Mouse (Mus musculus): ENCODE results near the gene Gamt. TPM values are rescaled to one million over a fixed set of nuclear protein-coding genes. Genes with fewer than 3 reads are reported as not detected.
"Not testable (repeated sequence)": the region's sequence is repeated elsewhere in the genome, so short reads cannot be mapped to it uniquely, and the experiment has no call there.

The Gamt gene
- polyA plus RNA-seq, 1 experiment from 2014 or later = 33.0 TPM

DNA sequence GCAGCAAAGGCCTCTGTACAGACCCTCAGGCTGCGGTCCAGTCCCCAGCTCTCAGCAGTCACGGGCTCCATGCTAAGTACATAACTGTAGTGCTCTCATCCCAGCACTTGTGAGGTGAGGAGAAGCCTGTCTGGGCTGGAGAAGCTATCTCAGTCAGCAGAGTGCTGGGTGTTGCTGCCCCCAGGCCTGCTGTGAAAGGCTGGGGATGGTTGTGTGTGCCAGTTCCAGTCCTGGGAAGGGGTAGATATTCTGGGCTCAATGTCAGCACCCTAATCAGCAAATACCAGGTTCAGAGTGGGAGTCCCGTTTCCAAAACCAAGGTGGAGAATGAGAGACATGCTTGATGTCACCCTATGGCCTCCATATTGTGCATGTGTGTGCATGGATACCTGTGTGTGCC is 18.2 kb downstream of the Gamt start:
- H3K27ac ChIP-seq (replicated peaks) = no peak overlapping the region
- H3K4me2 ChIP-seq = no peak overlapping the region
- 96% methylated on average over 3 of the region's 3 CpGs for WGBS
- peaks cover 69% of the 10 kb centered on the region for H3K36me3 ChIP-seq
- peaks cover 6% of the 10 kb centered on the region for H3K4me1 ChIP-seq (replicated peaks)
- H3K27me3 ChIP-seq = no peaks in the 10 kb centered on the region
- H3K4me3 ChIP-seq = no peak overlapping the region
- no peaks in the 10 kb centered on the region for H3K9me3 ChIP-seq
- H3K9ac ChIP-seq = 0 out of 2 replicates have a peak overlapping the region, but pooled peaks have one; percentile 17
- no peak for ATAC-seq (ENCODE audit: low read depth)

DNA sequence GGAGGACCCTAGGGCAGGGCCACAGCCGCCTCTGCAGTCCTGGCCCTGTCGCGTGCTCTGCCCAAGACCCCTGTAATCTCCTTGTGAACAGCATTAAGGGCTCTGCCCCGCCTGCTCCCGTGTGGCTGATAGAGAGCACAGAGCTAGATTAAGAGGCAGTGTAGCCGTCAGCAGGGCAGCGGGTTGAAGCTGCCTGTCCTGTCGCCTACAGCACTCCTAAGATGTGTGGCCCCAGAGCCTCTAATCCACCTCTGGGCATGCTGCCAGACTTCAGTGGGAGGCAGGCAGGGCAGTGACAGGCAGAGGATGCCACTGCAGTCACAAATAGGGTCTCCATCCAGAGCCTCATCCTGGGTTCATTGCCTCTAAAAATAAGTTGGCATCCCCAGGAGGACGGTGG is 18.7 kb downstream of the Gamt start:
- Histone ChIP-seq H3K9ac (peak overlapping the region; percentile 17; the same call in 1 of the 2 replicates), H3K4me2 (no peak overlapping the region), H3K4me1 (replicated peaks) (peaks cover 6% of the 10 kb centered on the region), H3K27me3 (no peaks in the 10 kb centered on the region), H3K9me3 (no peaks in the 10 kb centered on the region), H3K4me3 (no peak overlapping the region), H3K36me3 (peaks cover 74% of the 10 kb centered on the region), H3K27ac (replicated peaks) (0 out of 2 replicates have a peak overlapping the region, but pooled peaks have one; percentile 3)
- 74% methylated on average over 9 of the region's 9 CpGs for WGBS
- ATAC-seq (ENCODE audit: low read depth) = no peak

DNA sequence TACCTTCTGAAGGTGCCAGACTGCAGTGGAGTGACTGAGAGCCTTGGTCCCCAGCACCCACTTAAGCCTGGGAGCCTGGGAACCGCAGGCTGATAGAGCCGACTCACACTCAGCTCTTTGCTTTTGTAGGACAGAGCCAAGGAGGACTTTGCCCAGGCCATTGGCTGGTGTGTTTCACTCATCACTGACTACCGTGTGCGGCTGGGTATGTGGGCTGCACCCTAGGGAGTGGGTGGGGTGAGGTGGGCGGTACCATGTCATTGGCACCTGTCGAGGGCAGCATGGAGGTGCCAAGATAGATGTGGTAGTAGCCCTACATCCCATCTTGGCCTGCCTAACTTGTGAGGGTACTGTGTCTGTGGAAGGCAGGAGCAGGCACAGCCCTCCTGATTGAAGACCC is 21.0 kb downstream of the Gamt start:
- WGBS = 93% methylated on average over 6 of the region's 6 CpGs
- H3K4me3 ChIP-seq = no peak overlapping the region
- no peaks in the 10 kb centered on the region; the same call in 1 of the 2 replicates for H3K4me1 ChIP-seq (replicated peaks)
- no peaks in the 10 kb centered on the region for H3K27me3 ChIP-seq
- H3K9ac ChIP-seq = no peak overlapping the region
- ATAC-seq (ENCODE audit: low read depth) = no peak
- peaks cover 97% of the 10 kb centered on the region for H3K36me3 ChIP-seq
- H3K9me3 ChIP-seq = no peaks in the 10 kb centered on the region
- H3K27ac ChIP-seq (replicated peaks) = no peak overlapping the region
- H3K4me2 ChIP-seq = no peak overlapping the region

DNA sequence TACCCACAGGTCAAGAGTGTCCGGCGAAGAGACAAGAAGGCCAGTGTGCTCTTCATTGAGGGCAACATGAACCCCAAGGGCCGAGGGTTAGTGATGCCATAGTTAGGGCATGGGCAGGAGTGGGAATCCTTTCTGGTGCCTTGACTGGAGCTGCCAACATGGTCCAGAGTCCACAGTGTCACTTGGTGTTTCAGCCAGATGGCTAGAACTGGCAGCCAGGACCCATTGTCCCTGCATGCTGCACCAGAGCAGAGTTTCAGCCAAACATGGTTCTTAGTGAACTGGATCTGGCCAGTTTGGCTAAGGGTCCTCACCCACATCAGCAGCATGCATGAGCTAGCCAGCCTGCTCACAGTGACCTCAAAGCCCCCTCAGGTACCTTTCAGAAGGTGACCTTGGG is 22.5 kb downstream of the Gamt start:
- WGBS = 85% methylated on average over 3 of the region's 3 CpGs
- Histone ChIP-seq H3K27ac (replicated peaks) (no peak overlapping the region), H3K4me2 (no peak overlapping the region), H3K4me3 (no peak overlapping the region), H3K36me3 (peaks cover 100% of the 10 kb centered on the region), H3K4me1 (replicated peaks) (peaks cover 3% of the 10 kb centered on the region), H3K9ac (no peak overlapping the region), H3K9me3 (no peaks in the 10 kb centered on the region), H3K27me3 (no peaks in the 10 kb centered on the region)
- ATAC-seq (ENCODE audit: low read depth) = no peak

DNA sequence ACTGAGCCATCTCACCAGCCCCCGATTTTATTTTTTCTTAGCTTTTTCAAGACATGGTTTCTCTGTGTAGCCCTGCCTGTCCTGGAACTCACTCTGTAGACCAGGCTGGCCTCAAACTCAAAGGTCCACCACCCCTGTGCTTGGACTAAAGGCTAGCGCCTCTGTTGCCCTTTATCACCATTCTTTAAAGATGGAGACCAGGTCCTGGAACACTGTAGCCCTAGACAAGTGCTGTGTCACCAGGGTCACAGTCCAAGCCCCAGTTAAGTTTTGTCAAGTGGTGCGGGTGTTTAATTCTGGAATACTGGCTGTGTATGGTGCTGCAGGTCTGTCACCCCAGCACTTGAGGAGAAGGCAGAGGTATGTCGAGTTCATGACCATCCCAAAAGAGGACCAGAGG is 23.8 kb downstream of the Gamt start:
- no peak for ATAC-seq (ENCODE audit: low read depth)
- H3K9ac ChIP-seq = no peak overlapping the region
- no peak overlapping the region for H3K27ac ChIP-seq (replicated peaks)
- no peaks in the 10 kb centered on the region for H3K9me3 ChIP-seq
- no peak overlapping the region for H3K4me3 ChIP-seq
- H3K36me3 ChIP-seq = peaks cover 100% of the 10 kb centered on the region
- no peak overlapping the region for H3K4me2 ChIP-seq
- WGBS = 88% methylated on average over 4 of the region's 4 CpGs
- H3K4me1 ChIP-seq (replicated peaks) = peaks cover 15% of the 10 kb centered on the region
- H3K27me3 ChIP-seq = no peaks in the 10 kb centered on the region

DNA sequence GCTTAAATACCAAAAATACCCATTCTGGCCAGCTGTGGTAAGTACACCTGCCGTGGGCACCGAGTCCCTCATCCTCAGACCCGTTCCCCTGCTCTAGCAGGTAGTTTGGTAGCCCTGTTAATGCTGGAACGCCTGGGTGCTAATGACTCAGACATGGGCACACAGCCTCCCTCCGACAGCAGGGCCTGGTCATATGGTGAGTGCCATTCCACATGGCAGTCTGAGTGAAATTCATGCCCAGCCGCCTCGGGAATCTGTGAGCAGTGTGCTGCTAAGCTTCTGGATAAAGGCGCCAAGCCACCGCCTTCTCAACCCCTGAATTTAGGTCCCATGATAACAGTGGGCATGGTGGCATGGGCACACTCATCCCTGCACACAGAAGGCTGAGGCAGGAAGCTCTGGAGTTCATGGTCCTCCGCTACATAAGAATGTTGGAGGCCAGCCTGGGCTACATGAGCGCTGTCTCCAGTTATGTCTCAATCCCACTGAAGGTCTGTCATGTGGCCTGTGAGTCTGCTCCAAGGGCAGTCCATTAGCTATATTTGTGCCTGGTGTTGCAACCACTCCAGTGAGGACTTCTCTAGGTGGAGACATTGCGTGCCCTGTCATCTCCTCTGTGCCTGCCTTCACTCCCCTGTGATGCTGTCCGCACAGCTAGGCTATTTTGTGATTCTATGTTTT is 24.5 kb downstream of the Gamt start:
- no peaks in the 10 kb centered on the region for H3K9me3 ChIP-seq
- no peak overlapping the region for H3K4me2 ChIP-seq
- peaks cover 15% of the 10 kb centered on the region for H3K4me1 ChIP-seq (replicated peaks)
- peaks cover 100% of the 10 kb centered on the region for H3K36me3 ChIP-seq
- no peak overlapping the region for H3K27ac ChIP-seq (replicated peaks)
- no peaks in the 10 kb centered on the region for H3K27me3 ChIP-seq
- H3K4me3 ChIP-seq = no peak overlapping the region
- no peak for ATAC-seq (ENCODE audit: low read depth)
- no peak overlapping the region for H3K9ac ChIP-seq
- 95% methylated on average over 13 of the region's 13 CpGs for WGBS

DNA sequence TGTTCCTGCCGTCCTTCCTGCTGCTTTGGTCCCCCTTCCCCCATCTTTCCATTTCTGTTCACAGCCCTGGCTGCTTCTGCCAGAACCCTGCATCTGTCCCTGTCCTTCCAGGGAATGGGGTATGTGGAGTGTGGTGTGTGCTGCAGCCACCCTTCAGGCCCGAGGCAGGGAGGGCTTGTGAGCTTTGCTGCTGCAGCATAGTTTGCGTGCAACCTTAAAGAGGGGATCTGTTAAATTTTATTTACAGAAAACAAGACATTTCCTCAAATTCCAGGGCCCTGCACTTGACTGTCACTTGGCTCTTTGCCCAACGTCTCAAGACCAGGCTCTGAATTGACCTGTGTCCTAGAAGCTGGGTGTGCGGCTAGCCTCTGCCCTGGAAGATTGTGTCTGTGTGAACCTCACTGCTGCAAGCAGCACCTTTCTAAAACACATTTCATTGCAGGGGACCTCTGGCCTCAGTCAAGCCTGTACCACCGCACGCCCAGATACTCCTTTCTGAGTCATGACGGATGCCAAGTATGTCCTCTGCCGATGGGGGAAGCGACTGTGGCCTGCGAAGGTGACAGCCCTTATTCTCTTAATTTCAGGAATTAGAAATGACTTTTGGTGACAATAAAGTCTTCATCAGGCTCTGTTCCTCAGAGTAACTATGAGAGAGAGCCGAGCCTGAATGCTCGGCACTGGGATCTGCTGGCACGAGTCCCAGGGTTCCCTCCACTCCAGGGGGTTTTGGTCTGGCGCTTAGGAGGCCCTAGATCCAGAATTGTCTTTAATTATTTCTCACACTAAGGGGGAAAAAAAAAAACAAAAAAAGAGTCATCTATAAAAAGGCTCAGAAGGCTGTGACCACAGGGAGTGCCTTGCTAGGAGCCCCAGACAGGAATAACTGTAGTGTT is 32.7 kb downstream of the Gamt start:
- Histone ChIP-seq H3K4me2 (peak overlapping the region; percentile 94), H3K27me3 (no peaks in the 10 kb centered on the region), H3K9me3 (no peaks in the 10 kb centered on the region), H3K36me3 (peaks cover 33% of the 10 kb centered on the region), H3K27ac (replicated peaks) (peak overlapping the region; percentile 96), H3K9ac (peak overlapping the region; percentile 97), H3K4me1 (replicated peaks) (peaks cover 59% of the 10 kb centered on the region), H3K4me3 (peak overlapping the region; percentile 83)
- no peak for ATAC-seq (ENCODE audit: low read depth)
- WGBS = 45% methylated on average over 15 of the region's 15 CpGs

DNA sequence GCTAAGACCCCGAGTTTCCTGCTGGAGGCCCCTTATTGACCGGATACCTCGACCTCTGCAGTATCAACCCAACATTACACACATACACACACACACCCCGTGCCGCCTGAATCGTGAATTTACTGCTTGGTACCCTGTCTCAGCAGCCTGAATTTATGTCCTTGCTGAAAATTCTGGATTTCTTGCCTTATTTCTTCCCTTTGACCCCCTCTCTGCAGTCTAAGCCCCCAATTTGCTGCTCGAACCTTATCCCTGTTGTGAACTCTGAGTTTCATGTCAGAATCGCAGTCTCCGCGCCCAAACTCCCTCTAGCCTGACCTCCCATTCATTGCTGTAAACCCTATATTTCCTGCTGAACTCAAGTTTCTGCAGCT is 33.7 kb downstream of the Gamt start:
- Histone ChIP-seq H3K9ac (peak overlapping the region; percentile 97), H3K27me3 (no peaks in the 10 kb centered on the region), H3K4me3 (peak overlapping the region; percentile 83), H3K9me3 (no peaks in the 10 kb centered on the region), H3K4me1 (replicated peaks) (peaks cover 49% of the 10 kb centered on the region), H3K36me3 (peaks cover 23% of the 10 kb centered on the region), H3K27ac (replicated peaks) (peak overlapping the region; percentile 96), H3K4me2 (peak overlapping the region; percentile 94)
- peak; percentile 25 for ATAC-seq (ENCODE audit: low read depth)
- WGBS = 5% methylated on average over 10 of the region's 10 CpGs

DNA sequence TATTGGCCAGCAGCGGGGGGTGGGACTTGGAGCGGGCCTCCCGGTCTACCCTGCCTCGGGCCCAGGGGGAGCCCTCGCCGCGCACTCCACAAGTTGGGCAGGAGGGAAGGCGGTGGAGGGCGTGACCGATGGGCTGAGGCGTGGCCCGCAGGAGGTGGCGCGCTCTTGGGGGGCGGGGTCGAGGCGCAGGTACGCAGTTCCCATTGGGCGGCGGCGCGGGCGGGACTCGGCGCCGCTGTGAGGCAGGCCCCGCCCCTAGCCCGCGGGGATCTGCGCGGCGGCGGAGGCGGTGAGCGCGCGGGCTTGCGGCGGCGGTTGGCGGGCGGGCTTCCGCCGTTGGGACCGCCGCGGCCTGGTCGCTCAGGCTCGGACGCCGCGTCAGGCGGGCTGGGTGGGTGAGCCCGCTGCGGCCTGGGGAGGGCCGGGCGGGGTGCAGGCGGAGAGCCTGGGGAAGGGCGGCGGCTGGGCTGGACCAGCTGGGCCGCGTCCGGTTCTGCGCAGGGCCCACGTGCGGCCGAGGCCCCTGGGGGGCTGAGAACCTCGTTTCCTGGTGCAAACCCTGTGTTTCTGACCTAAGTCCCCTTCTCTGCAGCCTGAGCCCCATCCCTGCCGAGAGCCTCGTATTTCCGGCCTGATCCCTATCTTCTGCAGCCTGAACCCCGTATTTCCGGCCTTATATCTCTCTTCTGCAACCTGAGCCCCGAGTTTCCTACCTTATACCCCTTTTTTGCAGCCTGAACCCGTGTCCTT is 34.2 kb downstream of the Gamt start, which contains the start of gene Mum1:
Gene Mum1, plus strand, starts transcription at position 19 of the 750 bp plus-strand sequence.
- ATAC-seq (ENCODE audit: low read depth) = peak; percentile 97
- WGBS = under 1% methylated on average over 65 of the region's 75 CpGs
- Histone ChIP-seq H3K9me3 (no peaks in the 10 kb centered on the region), H3K27me3 (no peaks in the 10 kb centered on the region), H3K4me1 (replicated peaks) (peaks cover 48% of the 10 kb centered on the region), H3K4me2 (peak within 1 kb of the TSS; percentile 94), H3K27ac (replicated peaks) (peak within 1 kb of the TSS; percentile 96), H3K4me3 (peak within 1 kb of the TSS; percentile 83), H3K36me3 (peaks cover 17% of the 10 kb centered on the region), H3K9ac (peak within 1 kb of the TSS; percentile 97)

DNA sequence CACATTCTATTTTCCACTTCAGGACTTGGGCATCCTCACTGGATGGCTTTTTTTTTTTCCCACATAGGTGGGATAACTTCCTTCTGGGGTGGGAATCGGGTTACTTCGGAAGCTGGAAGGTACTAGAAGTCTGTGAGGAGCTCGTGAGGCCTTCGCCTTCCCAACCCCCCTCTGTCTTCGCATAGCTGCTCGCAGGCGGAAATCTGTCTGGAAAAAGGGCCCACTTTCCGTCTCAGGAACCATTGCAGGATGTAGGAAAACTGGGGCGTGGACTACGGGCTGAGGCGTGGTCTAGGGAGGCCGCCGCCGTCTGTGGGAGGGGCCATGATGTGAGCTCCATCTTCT is 34.8 kb downstream of the Gamt start:
- H3K9ac ChIP-seq = peak overlapping the region; percentile 60
- H3K36me3 ChIP-seq = peaks cover 14% of the 10 kb centered on the region
- H3K4me1 ChIP-seq (replicated peaks) = peaks cover 48% of the 10 kb centered on the region
- whole genome bisulfite sequencing = under 1% methylated on average over 14 of the region's 14 CpGs
- no peak for ATAC-seq (ENCODE audit: low read depth)
- peak overlapping the region; percentile 83 for H3K4me3 ChIP-seq
- peak overlapping the region; percentile 96 for H3K27ac ChIP-seq (replicated peaks)
- no peaks in the 10 kb centered on the region for H3K27me3 ChIP-seq
- H3K4me2 ChIP-seq = peak overlapping the region; percentile 94
- H3K9me3 ChIP-seq = no peaks in the 10 kb centered on the region

DNA sequence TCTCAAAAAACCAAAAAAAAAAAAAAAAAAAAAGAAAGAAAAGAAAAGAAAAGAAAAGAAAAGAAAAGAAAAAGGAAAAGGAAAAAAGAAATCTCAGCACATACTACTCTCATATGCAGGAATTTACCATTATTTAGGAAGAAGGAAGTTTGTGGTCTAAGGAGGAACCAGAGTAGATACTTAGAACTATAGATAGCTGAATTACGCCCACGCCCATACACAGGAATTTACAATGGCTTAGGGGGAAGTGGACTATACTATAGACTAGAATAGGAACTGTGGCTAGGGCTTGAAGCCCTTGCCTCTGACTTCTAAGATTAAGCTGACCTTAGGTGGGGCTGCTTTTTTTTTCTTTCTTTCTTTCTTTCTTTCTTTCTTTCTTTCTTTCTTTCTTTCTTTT is 37.7 kb downstream of the Gamt start:
- not testable (repeated sequence) for H3K36me3 ChIP-seq; H3K9me3 ChIP-seq; H3K27ac ChIP-seq (replicated peaks); H3K4me3 ChIP-seq; H3K27me3 ChIP-seq; ATAC-seq (ENCODE audit: low read depth); H3K4me2 ChIP-seq; H3K9ac ChIP-seq
- H3K4me1 ChIP-seq (replicated peaks) = peaks cover 22% of the 10 kb centered on the region
- WGBS = 82% methylated on average over 2 of the region's 2 CpGs

DNA sequence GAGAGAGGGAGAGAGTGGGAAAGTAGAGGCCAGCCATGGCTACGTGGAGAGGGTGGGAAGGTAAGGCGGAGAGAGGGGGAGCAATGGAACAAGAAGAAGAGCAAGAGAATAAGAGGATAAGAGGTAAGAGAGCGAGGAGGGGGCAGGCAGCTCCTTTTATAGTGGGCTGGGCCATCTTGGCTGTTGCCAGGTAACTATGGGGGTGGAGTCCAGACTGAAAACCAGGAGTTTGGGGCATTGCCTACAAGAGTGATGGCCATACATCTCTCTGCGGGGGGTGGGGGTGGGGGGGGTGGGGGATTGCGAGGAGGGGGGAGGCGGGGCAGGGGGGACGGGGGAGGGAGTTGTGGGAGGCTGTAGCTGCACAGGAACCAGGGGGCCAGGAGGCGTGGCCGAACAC is 40.1 kb downstream of the Gamt start:
- ATAC-seq (ENCODE audit: low read depth) = no peak
- H3K9ac ChIP-seq = no peak overlapping the region
- H3K4me1 ChIP-seq (replicated peaks) = peaks cover 7% of the 10 kb centered on the region; the same call in 1 of the 2 replicates
- no peaks in the 10 kb centered on the region for H3K36me3 ChIP-seq
- WGBS = 29% methylated on average over 6 of the region's 9 CpGs
- H3K27me3 ChIP-seq = no peaks in the 10 kb centered on the region
- no peaks in the 10 kb centered on the region for H3K9me3 ChIP-seq
- no peak overlapping the region for H3K4me2 ChIP-seq
- no peak overlapping the region for H3K27ac ChIP-seq (replicated peaks)
- no peak overlapping the region for H3K4me3 ChIP-seq
